Mouse (Mus musculus) testis, adult 2 months (tissue): ENCODE results near the gene Lmf1. TPM values are rescaled to one million over a fixed set of nuclear protein-coding genes. Genes with fewer than 3 reads are reported as not detected.

Source experiments
- H3K27ac ChIP-seq: fragments of 200-500 bp; 2 replicates; pipeline ENCODE4 v1.5.1; 2012; ENCODE audit warnings: low read depth, low read length; ENCODE audit not compliant: control insufficient read depth, insufficient read depth
- H3K27me3 ChIP-seq: fragments of 200-500 bp; 2 replicates; pipeline ENCODE4 v1.6.1; 2012; ENCODE audit warnings: mild to moderate bottlenecking, low read length, moderate library complexity; ENCODE audit not compliant: control insufficient read depth, insufficient read depth
- H3K36me3 ChIP-seq: fragments of 200-500 bp; 2 replicates; pipeline ENCODE4 v1.6.1; 2012; ENCODE audit warnings: mild to moderate bottlenecking, low read length; ENCODE audit not compliant: control insufficient read depth, insufficient read depth
- H3K4me1 ChIP-seq: fragments of 200-500 bp; 2 replicates; pipeline ENCODE4 v1.6.1; 2012; ENCODE audit warnings: low read length; ENCODE audit not compliant: control insufficient read depth, insufficient read depth
- H3K4me3 ChIP-seq: fragments of 200-500 bp; 2 replicates; pipeline ENCODE4 v1.5.1; 2012; ENCODE audit warnings: low read depth, mild to moderate bottlenecking, low read length, moderate library complexity, mixed read lengths; ENCODE audit not compliant: control insufficient read depth
- CTCF ChIP-seq: fragments of 200-500 bp; IDR thresholded peaks from 2 replicates; pipeline ENCODE4 v1.5.1; 2012; ENCODE audit warnings: low read depth, mild to moderate bottlenecking, inconsistent platforms, low read length, moderate library complexity; ENCODE audit not compliant: control insufficient read depth, insufficient read depth, insufficient replicate concordance
- POLR2A ChIP-seq: fragments of 200-500 bp; IDR thresholded peaks from 2 replicates; pipeline ENCODE4 v1.6.1; 2012; ENCODE audit warnings: low read depth, mild to moderate bottlenecking, inconsistent platforms, low read length, moderate library complexity; ENCODE audit not compliant: control insufficient read depth
- polyA plus RNA-seq: library from polyadenylated mRNA; depleted of rRNA; stranded (reverse); fragments of >200 nt; gene quantifications from 2 replicates; pipeline ENCODE4 v1.2.3, GENCODE M21; 2012

The Lmf1 gene
- polyA plus RNA-seq, 1 experiment, result 93.5 TPM

DNA sequence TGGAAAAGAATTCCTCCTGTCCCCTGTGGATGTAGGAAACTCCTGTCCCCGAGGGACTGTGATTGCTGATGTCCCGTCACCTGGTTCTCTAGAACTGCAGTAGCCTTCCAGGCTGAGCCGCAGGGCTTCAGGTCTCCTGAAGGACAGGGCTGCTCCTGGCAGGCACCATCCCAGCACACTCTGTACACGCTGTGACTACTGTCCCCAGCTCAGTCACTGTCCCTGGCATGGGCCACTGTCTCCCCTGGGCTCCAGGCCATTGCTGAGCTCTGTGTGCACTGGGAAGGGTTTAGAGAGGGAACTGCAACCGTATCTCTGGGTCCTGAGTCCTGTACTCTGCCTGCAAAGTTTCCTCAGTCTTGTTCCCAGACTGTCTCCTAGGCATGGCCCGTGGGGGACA, 13.5 kb downstream of the Lmf1 start:
- H3K4me3 ChIP-seq, result no peak overlapping the region

DNA sequence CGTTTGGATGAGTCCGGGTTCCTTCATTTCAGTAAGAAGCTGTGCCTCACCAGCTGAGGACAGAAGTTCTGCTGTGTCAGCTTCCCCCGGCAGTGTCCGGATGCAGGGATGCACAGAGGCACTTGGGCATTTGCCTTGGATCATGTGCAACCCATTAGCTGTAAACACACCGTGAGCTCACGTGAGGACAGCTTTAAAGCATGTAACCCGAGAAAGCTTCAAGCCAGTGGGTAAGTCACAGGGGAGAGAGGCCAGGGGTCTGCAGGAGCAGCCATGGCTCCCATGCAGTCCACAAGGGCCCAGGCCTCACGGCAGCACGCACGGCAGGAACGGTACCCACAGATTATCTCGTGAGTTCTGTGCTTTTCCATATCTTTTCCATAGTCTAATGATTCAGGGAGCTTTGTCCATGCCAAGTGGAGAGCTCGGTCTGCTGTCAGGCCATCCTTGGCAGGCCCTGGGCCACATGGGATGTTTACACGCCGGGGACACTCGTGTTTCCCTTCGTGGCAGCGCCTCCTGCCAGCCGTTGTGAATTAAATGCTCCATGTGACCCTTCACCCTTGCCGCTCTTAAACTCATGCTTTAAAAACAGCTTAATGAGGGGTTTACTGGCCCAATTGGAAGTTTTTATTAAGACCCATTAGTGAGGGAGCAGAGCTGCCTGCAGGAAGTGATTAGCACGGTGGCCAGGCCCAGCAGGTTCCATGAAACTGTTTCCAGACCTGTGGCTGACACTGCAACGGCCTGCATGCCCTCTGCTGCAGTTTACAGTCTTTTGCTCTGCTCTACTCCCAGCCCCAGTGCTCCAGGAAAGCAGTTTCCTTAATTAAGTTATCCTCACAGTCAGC, 14.8 kb downstream of the Lmf1 start:
- TF ChIP-seq CTCF, result no peak
- no peak for TF ChIP-seq POLR2A
- peak overlapping the region; percentile 63 for H3K27ac ChIP-seq
- no peaks in the 10 kb centered on the region for H3K36me3 ChIP-seq
- no peak overlapping the region for H3K4me3 ChIP-seq
- peaks cover 4% of the 10 kb centered on the region; the same call in 1 of the 2 replicates for H3K4me1 ChIP-seq
- H3K27me3 ChIP-seq, result no peaks in the 10 kb centered on the region

More for the DNA sequence above, 13.5 kb downstream of the Lmf1 start:
- no peak for TF ChIP-seq POLR2A
- TF ChIP-seq CTCF, result no peak
- no peaks in the 10 kb centered on the region for H3K36me3 ChIP-seq
- peak overlapping the region; percentile 12 for H3K27ac ChIP-seq
- H3K4me1 ChIP-seq, result peaks cover 4% of the 10 kb centered on the region; the same call in 1 of the 2 replicates
- no peaks in the 10 kb centered on the region for H3K27me3 ChIP-seq

DNA sequence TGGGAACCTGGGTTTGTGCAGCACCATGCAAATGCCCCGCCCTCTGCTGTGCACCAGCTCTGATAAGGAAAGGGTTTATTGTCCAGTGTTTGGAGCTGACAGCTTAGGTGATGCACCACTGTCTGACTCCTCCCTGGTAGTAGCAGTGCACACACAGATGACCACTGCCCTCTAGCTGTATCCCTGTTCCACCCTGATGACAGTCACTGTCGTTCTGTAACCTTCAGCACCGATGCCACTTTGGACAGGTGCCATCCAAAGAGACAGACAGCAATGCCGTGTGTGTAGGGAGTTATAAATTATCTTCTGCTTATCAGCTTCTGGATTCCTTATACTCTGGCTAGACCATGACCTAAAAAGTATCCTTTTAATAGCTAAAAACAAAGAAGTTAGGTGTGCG, 16.6 kb downstream of the Lmf1 start:
- Histone ChIP-seq H3K4me3 (no peak overlapping the region), H3K27ac (no peak overlapping the region), H3K27me3 (no peaks in the 10 kb centered on the region), H3K4me1 (no peaks in the 10 kb centered on the region), H3K36me3 (no peaks in the 10 kb centered on the region)
- TF ChIP-seq CTCF (peak; percentile 14; the same call in 1 of the 2 replicates), POLR2A (no peak)

DNA sequence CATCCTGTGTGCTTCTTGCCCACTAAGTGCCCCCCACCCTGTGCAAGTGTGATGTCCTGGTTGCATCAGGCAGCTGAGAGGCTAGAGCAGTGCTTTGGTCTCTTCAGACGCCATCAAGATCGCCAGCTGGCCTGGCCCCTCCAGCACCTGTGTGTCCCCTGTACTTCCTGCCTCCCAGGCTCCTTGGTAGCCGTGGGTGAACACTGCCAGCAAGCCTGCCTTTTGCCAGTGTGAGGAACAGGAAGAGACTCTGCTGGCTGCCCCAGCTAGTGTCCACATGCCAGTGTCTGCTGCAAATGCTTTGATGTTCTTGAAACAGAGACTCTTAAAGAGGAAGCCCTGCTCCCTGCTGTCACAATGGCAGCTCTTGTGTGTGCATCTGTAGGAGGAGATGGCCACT, 18.7 kb downstream of the Lmf1 start:
- Histone ChIP-seq H3K36me3 (no peaks in the 10 kb centered on the region), H3K27ac (no peak overlapping the region), H3K4me1 (no peaks in the 10 kb centered on the region), H3K4me3 (no peak overlapping the region), H3K27me3 (no peaks in the 10 kb centered on the region)
- TF ChIP-seq POLR2A (no peak), CTCF (no peak)

DNA sequence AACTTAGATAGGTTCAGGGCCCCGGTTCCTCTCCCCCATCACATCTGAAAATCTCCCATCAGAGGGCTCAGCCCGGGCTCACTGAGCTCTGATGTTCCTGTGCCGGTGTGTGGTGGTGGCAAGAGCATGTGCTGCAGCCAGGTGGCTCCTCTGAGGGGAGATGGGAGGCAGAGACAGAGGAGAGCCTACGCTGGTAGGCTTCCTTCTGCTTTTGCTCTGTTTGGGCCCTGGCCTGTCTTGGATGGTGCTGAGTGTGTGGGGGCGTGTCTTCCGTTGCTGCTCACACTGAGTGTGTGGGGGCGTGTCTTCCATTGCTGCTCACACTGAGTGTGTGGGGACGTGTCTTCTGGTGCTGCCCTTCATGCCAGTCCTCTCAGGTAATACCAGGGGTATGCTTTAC, 23.5 kb downstream of the Lmf1 start:
- Histone ChIP-seq H3K4me1 (no peaks in the 10 kb centered on the region), H3K27ac (no peak overlapping the region), H3K36me3 (no peaks in the 10 kb centered on the region), H3K4me3 (no peak overlapping the region), H3K27me3 (no peaks in the 10 kb centered on the region)
- TF ChIP-seq CTCF (no peak), POLR2A (no peak)

DNA sequence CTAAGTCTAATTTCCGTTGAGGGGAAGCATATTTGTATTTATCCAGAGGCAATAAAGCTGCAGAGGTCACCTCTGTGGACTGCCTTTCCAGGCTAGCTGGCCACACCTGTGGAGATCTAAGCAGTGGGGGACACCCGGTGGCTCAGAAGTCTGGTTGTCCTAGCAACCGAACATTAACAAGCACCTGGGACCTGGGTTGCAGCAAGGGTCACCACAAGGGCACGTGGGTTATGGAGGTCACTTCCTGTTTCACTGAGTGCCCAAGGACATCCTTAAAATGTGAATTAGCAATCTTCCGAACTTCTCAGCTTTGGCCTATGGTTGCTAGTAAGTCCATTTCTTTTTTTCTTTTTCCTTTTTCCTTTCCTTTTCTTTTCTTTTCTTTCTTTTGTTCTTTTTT, 25.3 kb downstream of the Lmf1 start:
- H3K4me1 ChIP-seq, result no peaks in the 10 kb centered on the region
- no peaks in the 10 kb centered on the region for H3K27me3 ChIP-seq
- H3K27ac ChIP-seq, result no peak overlapping the region
- no peak overlapping the region for H3K4me3 ChIP-seq
- no peaks in the 10 kb centered on the region for H3K36me3 ChIP-seq
- TF ChIP-seq POLR2A (no peak), CTCF (no peak)

DNA sequence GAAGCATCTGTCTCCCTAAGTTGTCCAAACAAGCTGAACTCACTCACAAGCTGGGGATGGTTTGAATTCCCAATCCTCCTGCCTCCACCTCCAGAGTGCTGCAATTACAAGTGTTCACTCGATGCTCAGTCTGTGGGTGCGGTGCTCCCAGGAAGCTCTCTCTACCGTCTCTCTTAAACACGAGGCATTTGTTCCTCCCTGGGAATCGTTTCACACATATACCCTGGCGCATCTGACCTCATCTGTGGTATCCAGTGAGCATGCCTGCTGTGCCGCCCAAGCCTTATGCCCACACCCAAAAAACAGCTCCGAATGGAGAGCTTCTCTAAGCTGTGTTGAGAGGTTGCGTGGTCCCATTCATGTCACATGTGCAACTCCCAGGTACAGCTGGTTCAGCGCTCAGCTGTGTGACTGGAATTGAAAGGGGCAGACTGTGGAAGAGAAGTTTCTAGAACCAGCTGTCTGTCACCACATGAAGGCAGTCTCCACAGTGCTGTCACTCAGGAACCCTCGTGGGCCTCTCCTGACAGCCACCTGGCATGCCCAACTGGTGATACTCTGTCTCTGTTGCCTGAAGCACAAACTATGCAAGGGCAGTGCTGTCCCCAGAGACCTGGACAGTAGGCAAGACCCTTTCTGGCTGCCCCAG, 29.4 kb downstream of the Lmf1 start:
- no peaks in the 10 kb centered on the region; the same call in 1 of the 2 replicates for H3K36me3 ChIP-seq
- no peaks in the 10 kb centered on the region for H3K27me3 ChIP-seq
- no peak overlapping the region for H3K27ac ChIP-seq
- TF ChIP-seq POLR2A (no peak), CTCF (no peak)
- H3K4me1 ChIP-seq, result no peaks in the 10 kb centered on the region
- no peak overlapping the region for H3K4me3 ChIP-seq
